Mouse (Mus musculus) intestine, postnatal 0 days (tissue): Measurements from ENCODE around the gene Gm45711. TPM values are rescaled to one million over a fixed set of nuclear protein-coding genes. Genes with fewer than 3 reads are reported as not detected.
A peak's percentile ranks its signal among the peaks of the same experiment; 100 is the strongest.

Experiments used
- ATAC-seq: fragments of 200-750 bp; cut with Nextera tagmentation; 2 replicates; pipeline ENCODE4 v1.8.0; 2017; ENCODE audit warnings: mild to moderate bottlenecking, moderate TSS enrichment, moderate library complexity
- H3K27ac ChIP-seq: fragments of 300-500 bp; sonication (generic); 2 replicates; pipeline ENCODE4 v1.5.1; 2014; ENCODE audit warnings: mild to moderate bottlenecking, low read depth, low read length, moderate library complexity
- H3K27me3 ChIP-seq: fragments of 300-500 bp; sonication (generic); replicated peaks from 2 replicates; pipeline ENCODE4 v1.6.1; 2014; ENCODE audit warnings: low read length, mixed read lengths; ENCODE audit not compliant: control insufficient read depth, insufficient read depth
- H3K36me3 ChIP-seq: fragments of 300-500 bp; sonication (generic); 2 replicates; pipeline ENCODE4 v1.6.1; 2014; ENCODE audit warnings: mild to moderate bottlenecking, moderate library complexity; ENCODE audit not compliant: control insufficient read depth, insufficient read depth
- H3K4me1 ChIP-seq: fragments of 300-500 bp; sonication (generic); replicated peaks from 2 replicates; pipeline ENCODE4 v1.6.1; 2014; ENCODE audit warnings: antibody characterized with exemption, low read length, mixed read lengths; ENCODE audit not compliant: control insufficient read depth, insufficient read depth
- H3K4me2 ChIP-seq: fragments of 300-500 bp; sonication (generic); replicated peaks from 2 replicates; pipeline ENCODE4 v1.6.1; 2014; ENCODE audit warnings: low read depth, mild to moderate bottlenecking, moderate library complexity
- H3K4me3 ChIP-seq: fragments of 300-500 bp; sonication (generic); 2 replicates; pipeline ENCODE4 v1.5.1; 2014; ENCODE audit warnings: low read depth, low read length
- H3K9ac ChIP-seq: fragments of 300-500 bp; sonication (generic); 2 replicates; pipeline ENCODE4 v1.6.1; 2014; ENCODE audit warnings: mild to moderate bottlenecking, low read depth, low read length
- H3K9me3 ChIP-seq: fragments of 300-500 bp; sonication (generic); 2 replicates; pipeline ENCODE4 v1.6.1; 2016; ENCODE audit warnings: mixed run types; ENCODE audit not compliant: control insufficient read depth
- CTCF ChIP-seq: sonication (generic); IDR thresholded peaks from 2 replicates; pipeline ENCODE4 v1.5.1; 2016; ENCODE audit warnings: low read depth, mild to moderate bottlenecking, control low read depth, antibody characterized with exemption, moderate library complexity
- WGBS: fragments of 180-500 bp; shearing (Covaris S2); extraction: QIAGEN DNeasy Blood & Tissue Kit; methylation state at CpG from one replicate; pipeline ENCODE4 v1.1.7; 2014; 5-methylcytosine and 5-hydroxymethylcytosine counted together
- polyA plus RNA-seq: library from polyadenylated mRNA; unstranded; fragments of >200 nt; fragmentation: Nextera tagmentation; extraction: Ambion mirVana; gene quantifications from 2 replicates; pipeline ENCODE4 v1.2.1, GENCODE M21; 2015

Gm45711 gene
- polyA plus RNA-seq, 1 experiment from 2014 or later, result not detected

DNA sequence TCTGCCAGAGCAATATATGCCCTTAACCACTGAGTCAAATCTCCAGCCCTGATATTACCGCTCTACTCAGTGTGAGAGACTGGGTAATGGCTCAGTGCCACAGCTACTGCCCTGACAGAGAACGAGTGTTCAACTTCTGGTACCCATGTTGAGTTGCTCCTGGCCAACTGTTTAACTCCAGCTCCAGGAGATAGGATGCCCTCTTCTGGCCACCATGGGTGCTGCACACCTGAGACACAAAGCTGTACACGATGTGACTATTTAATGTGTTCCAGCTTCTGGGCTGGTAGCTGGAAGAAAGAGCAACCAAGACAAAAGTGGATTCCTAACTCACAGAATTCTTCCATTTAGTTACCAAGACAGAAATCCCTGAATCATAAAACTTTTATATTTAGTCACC, 56.9 kb downstream of the Gm45711 start:
- Histone ChIP-seq H3K9me3 (no peaks in the 10 kb centered on the region), H3K27ac (no peak overlapping the region), H3K4me1 (0 out of 2 replicates have a peak, but pooled peaks cover 3% of the 10 kb centered on the region), H3K4me2 (no peak overlapping the region), H3K27me3 (no peaks in the 10 kb centered on the region), H3K9ac (no peak overlapping the region), H3K4me3 (no peak overlapping the region), H3K36me3 (0 out of 2 replicates have a peak, but pooled peaks cover under 1% of the 10 kb centered on the region)
- WGBS, result 95% methylated on average over 3 of the region's 3 CpGs
- no peak for ATAC-seq
- TF ChIP-seq CTCF, result peak; percentile 66

DNA sequence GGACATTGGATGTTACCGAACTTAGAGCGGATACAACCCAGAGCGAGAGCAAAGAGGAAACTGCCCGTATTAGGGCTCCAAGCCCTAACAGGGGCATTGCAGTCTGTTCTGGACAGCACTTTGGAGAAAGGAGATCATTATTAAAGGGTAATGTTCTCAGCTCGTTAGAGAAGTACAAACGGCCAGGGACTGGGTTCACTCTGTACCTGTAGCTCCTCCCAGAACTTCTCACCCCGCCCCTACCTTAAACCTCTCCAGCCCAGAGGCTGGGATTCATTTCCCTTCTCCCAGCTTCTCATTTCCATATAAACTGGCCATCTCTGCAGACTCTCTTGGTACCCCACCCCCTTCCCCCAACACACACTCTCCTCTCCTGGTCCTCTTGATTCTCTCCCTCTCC, 58.4 kb downstream of the Gm45711 start:
- H3K4me2 ChIP-seq, result peak overlapping the region; percentile 89
- H3K36me3 ChIP-seq, result no peaks in the 10 kb centered on the region
- no peaks in the 10 kb centered on the region for H3K27me3 ChIP-seq
- peak overlapping the region; percentile 55; the same call in 1 of the 2 replicates for H3K9ac ChIP-seq
- no peaks in the 10 kb centered on the region for H3K9me3 ChIP-seq
- H3K4me3 ChIP-seq, result peak overlapping the region; percentile 66
- no peak overlapping the region for H3K27ac ChIP-seq
- peaks cover 15% of the 10 kb centered on the region; the same call in 1 of the 2 replicates for H3K4me1 ChIP-seq
- under 1% methylated on average over 7 of the region's 7 CpGs for WGBS
- ATAC-seq, result no peak
- no peak for TF ChIP-seq CTCF

DNA sequence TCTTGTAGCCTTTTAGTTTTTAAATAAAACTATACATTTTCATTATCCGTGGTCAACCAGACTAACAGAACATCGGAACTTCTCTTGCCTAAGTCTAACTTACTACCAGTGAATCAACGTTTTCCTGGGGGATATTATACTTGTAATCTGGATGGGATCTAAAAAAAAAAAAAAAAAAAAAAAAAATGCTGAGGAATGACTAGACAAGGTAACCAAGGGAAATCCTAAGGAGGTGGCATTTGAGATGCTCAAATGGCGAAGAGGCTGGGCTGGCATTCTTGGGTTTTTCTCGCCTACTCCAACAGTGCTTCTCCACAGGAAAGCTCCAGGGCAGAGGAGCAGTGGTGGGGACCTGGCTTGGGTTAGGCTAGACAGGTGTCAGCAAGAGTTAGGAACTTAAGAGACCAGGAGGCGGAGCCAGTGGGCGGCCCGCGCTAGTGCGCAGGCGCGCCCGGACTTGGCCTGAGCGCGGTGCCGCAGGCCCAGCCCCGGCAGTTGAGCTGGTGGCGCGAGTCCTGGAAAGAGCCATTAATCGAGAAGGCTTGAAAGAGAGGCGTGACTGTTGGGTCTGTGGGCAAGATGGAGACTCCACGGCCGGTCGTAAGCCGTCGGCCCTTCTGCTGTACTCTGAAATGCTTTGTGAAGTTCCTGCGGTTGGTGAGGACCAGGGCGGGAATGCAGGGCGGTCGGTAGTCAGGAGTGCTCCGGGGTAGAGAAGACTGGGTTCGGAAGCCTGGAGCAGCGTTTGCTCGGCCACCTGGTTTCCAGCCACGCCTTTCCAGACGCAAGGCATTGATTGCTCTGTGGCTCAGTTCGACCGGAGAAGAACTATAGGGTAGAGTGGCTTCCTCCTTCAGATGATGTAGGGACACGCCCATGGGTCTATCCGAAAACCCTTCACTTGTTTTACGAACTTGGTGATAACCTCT, 59.2 kb downstream of the Gm45711 start, which contains the start of gene Cklf:
Cklf (plus strand) TSS at position 423 of the 929 bp plus-strand sequence.
- H3K27ac ChIP-seq, result peak within 1 kb of the TSS; percentile 46; the same call in 1 of the 2 replicates
- H3K4me2 ChIP-seq, result peak within 1 kb of the TSS; percentile 89
- peak; percentile 63 for TF ChIP-seq CTCF
- no peaks in the 10 kb centered on the region for H3K27me3 ChIP-seq
- ATAC-seq, result peak; percentile 74
- WGBS, result 4% methylated on average over 41 of the region's 41 CpGs
- H3K9me3 ChIP-seq, result no peaks in the 10 kb centered on the region
- peaks cover 15% of the 10 kb centered on the region; the same call in 1 of the 2 replicates for H3K4me1 ChIP-seq
- H3K36me3 ChIP-seq, result no peaks in the 10 kb centered on the region
- peak within 1 kb of the TSS; percentile 66 for H3K4me3 ChIP-seq
- peak within 1 kb of the TSS; percentile 55 for H3K9ac ChIP-seq

DNA sequence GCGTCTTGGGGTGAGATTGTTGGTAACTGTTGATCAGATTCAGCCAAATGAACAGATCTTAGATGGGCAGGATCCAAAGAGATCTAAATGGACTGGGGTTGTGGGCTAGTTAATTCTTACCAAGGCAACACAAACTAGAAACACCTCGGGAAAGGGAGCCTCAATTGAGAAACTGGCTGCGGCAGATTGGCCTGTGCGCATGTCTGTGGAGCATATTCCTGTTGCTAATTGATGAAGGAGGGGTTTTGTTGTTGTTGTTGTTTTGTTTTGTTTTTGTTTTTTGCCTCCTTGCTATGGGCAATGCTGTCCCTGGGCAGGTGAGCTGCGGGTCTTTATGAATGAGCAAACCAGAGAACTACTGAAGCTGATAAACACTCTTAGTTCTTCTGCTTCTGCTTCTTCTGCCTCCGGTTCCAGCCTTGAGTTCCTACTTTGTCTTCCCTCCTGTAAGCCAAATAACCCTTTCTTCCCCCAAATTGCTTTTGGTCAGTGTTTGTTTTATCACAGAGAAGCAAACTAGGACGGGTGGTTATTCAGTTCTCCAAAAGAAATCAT, 60.4 kb downstream of the Gm45711 start:
- H3K27me3 ChIP-seq, result no peaks in the 10 kb centered on the region
- WGBS, result 85% methylated on average over 7 of the region's 7 CpGs
- no peaks in the 10 kb centered on the region for H3K9me3 ChIP-seq
- H3K4me2 ChIP-seq, result no peak overlapping the region
- no peak overlapping the region for H3K4me3 ChIP-seq
- H3K36me3 ChIP-seq, result peaks cover 8% of the 10 kb centered on the region; the same call in 1 of the 2 replicates
- H3K27ac ChIP-seq, result no peak overlapping the region
- peaks cover 15% of the 10 kb centered on the region; the same call in 1 of the 2 replicates for H3K4me1 ChIP-seq
- no peak overlapping the region for H3K9ac ChIP-seq
- TF ChIP-seq CTCF, result no peak
- ATAC-seq, result no peak

DNA sequence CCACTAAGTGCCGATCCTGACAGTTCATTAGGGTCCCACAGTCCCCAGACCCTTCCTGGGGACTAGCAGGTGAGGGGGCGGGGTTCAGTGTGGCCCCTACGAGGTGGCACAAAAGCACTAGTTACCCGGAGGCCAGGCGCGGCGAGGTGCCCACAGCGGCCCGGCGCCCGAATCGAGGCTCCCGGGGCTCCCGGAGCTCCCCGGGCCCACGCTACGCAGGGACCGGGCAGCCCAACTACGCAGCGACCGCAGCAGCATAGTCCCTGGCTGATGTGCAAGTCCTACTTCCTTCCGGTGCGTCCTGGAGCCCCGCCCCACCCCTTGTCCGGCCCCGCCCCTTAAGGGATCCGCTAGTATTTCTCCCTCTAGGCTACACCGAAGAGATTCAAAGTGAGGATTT, 61.6 kb downstream of the Gm45711 start, which contains the start of gene Tk2:
Tk2 (minus strand) TSS at position 283 of the 400 bp plus-strand sequence.
- Histone ChIP-seq H3K9me3 (no peaks in the 10 kb centered on the region), H3K9ac (peak within 1 kb of the TSS; percentile 70), H3K27ac (peak within 1 kb of the TSS; percentile 37; the same call in 1 of the 2 replicates), H3K4me1 (peaks cover 15% of the 10 kb centered on the region; the same call in 1 of the 2 replicates), H3K27me3 (no peaks in the 10 kb centered on the region), H3K4me2 (peak within 1 kb of the TSS; percentile 94), H3K36me3 (peaks cover 9% of the 10 kb centered on the region; the same call in 1 of the 2 replicates), H3K4me3 (peak within 1 kb of the TSS; percentile 91)
- ATAC-seq, result peak; percentile 84
- no peak for TF ChIP-seq CTCF
- under 1% methylated on average over 28 of the region's 28 CpGs for WGBS

DNA sequence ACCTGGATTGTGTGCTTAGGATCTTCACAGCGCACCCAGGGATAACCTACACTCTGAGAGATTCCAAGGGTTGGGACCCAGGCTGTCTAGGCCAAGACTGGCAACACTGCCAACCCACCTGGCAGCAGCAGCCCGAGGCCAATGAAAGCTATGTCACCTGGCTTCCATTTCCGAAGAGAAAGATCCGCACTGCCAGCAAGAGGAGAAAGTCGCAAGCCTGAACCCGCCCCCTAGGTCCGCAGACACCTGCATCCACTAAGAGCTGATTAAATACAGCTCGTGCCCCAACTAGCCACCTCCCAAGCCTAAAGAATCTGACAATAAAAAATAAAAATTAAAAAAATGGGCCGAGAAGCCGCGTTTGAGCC, 62.0 kb downstream of the Gm45711 start:
- no peaks in the 10 kb centered on the region for H3K27me3 ChIP-seq
- H3K4me3 ChIP-seq, result peak overlapping the region; percentile 91
- peak overlapping the region; percentile 94 for H3K4me2 ChIP-seq
- H3K9me3 ChIP-seq, result no peaks in the 10 kb centered on the region
- peaks cover 13% of the 10 kb centered on the region for H3K36me3 ChIP-seq
- H3K4me1 ChIP-seq, result peaks cover 15% of the 10 kb centered on the region; the same call in 1 of the 2 replicates
- peak; percentile 48 for ATAC-seq
- peak overlapping the region; percentile 70 for H3K9ac ChIP-seq
- H3K27ac ChIP-seq, result no peak overlapping the region
- WGBS, result 2% methylated on average over 11 of the region's 11 CpGs
- TF ChIP-seq CTCF, result no peak
